Mouse (Mus musculus): Measurements from ENCODE around the gene Sept5. TPM values are rescaled to one million over a fixed set of nuclear protein-coding genes. Genes with fewer than 3 reads are reported as not detected.

Gene Sept5
- polyA plus RNA-seq, 1 experiment = 3.6 TPM

- H3K36me3 ChIP-seq (ENCODE audit: control insufficient read depth, insufficient read depth, low read length) = no peaks in the 10 kb centered on the region
- no peaks in the 10 kb centered on the region for H3K4me1 ChIP-seq (replicated peaks; ENCODE audit: control insufficient read depth, insufficient read depth, low read length)
- TF ChIP-seq POLR2A (IDR thresholded peaks at IDR 0.05; ENCODE audit: control insufficient read depth, extremely low read depth, insufficient read depth, low read length, poor library complexity) (no peak), CTCF (IDR thresholded peaks at IDR 0.05; ENCODE audit: borderline replicate concordance, control insufficient read depth, extremely low read depth, insufficient read depth, low read length, poor library complexity) (no peak)
- no peaks in the 10 kb centered on the region; the same call in 1 of the 2 replicates for H3K27me3 ChIP-seq (ENCODE audit: control insufficient read depth, insufficient read depth, low read length)
- no peak overlapping the region for H3K27ac ChIP-seq (ENCODE audit: control insufficient read depth, insufficient read depth, low read length)
- no peak for DNase-seq
- 97% methylated on average over 5 of the region's 5 CpGs for WGBS
- H3K4me3 ChIP-seq (ENCODE audit: control insufficient read depth, insufficient read depth, low read length) = no peak overlapping the region
Measured at GRCm38 (mm10) chr16:18636401-18636800, 6.6 kb upstream of the Sept5 start.

GRCm38 (mm10) chr16:18633333-18633732, 3.6 kb upstream of the Sept5 start:
- Histone ChIP-seq H3K27ac (ENCODE audit: control insufficient read depth, insufficient read depth, low read length) (no peak overlapping the region), H3K27me3 (ENCODE audit: control insufficient read depth, insufficient read depth, low read length) (peaks cover 12% of the 10 kb centered on the region; the same call in 1 of the 2 replicates), H3K4me3 (ENCODE audit: control insufficient read depth, insufficient read depth, low read length) (no peak overlapping the region), H3K36me3 (ENCODE audit: control insufficient read depth, insufficient read depth, low read length) (no peaks in the 10 kb centered on the region), H3K4me1 (replicated peaks; ENCODE audit: control insufficient read depth, insufficient read depth, low read length) (peaks cover 9% of the 10 kb centered on the region)
- DNase-seq = no peak
- TF ChIP-seq POLR2A (IDR thresholded peaks at IDR 0.05; ENCODE audit: control insufficient read depth, extremely low read depth, insufficient read depth, low read length, poor library complexity) (no peak), CTCF (IDR thresholded peaks at IDR 0.05; ENCODE audit: borderline replicate concordance, control insufficient read depth, extremely low read depth, insufficient read depth, low read length, poor library complexity) (no peak)
- 61% methylated on average over 1 of the region's 1 CpGs for WGBS

- WGBS = 78% methylated on average over 2 of the region's 2 CpGs
- H3K27me3 ChIP-seq (ENCODE audit: control insufficient read depth, insufficient read depth, low read length) = peaks cover 12% of the 10 kb centered on the region; the same call in 1 of the 2 replicates
- H3K4me1 ChIP-seq (replicated peaks; ENCODE audit: control insufficient read depth, insufficient read depth, low read length) = peaks cover 9% of the 10 kb centered on the region
- no peak overlapping the region for H3K4me3 ChIP-seq (ENCODE audit: control insufficient read depth, insufficient read depth, low read length)
- no peaks in the 10 kb centered on the region for H3K36me3 ChIP-seq (ENCODE audit: control insufficient read depth, insufficient read depth, low read length)
- DNase-seq = no peak
- TF ChIP-seq POLR2A (IDR thresholded peaks at IDR 0.05; ENCODE audit: control insufficient read depth, extremely low read depth, insufficient read depth, low read length, poor library complexity) (no peak), CTCF (IDR thresholded peaks at IDR 0.05; ENCODE audit: borderline replicate concordance, control insufficient read depth, extremely low read depth, insufficient read depth, low read length, poor library complexity) (no peak)
- H3K27ac ChIP-seq (ENCODE audit: control insufficient read depth, insufficient read depth, low read length) = no peak overlapping the region
Measured at GRCm38 (mm10) chr16:18632816-18633215, 3.1 kb upstream of the Sept5 start.

GRCm38 (mm10) chr16:18632059-18632458, 2.3 kb upstream of the Sept5 start:
- Histone ChIP-seq H3K27me3 (ENCODE audit: control insufficient read depth, insufficient read depth, low read length) (peaks cover 12% of the 10 kb centered on the region; the same call in 1 of the 2 replicates), H3K4me1 (replicated peaks; ENCODE audit: control insufficient read depth, insufficient read depth, low read length) (peaks cover 10% of the 10 kb centered on the region), H3K36me3 (ENCODE audit: control insufficient read depth, insufficient read depth, low read length) (no peaks in the 10 kb centered on the region), H3K27ac (ENCODE audit: control insufficient read depth, insufficient read depth, low read length) (no peak overlapping the region), H3K4me3 (ENCODE audit: control insufficient read depth, insufficient read depth, low read length) (no peak overlapping the region)
- no peak for TF ChIP-seq POLR2A (IDR thresholded peaks at IDR 0.05; ENCODE audit: control insufficient read depth, extremely low read depth, insufficient read depth, low read length, poor library complexity)
- TF ChIP-seq CTCF (IDR thresholded peaks at IDR 0.05; ENCODE audit: borderline replicate concordance, control insufficient read depth, extremely low read depth, insufficient read depth, low read length, poor library complexity) = no peak
- WGBS = 21% methylated on average over 3 of the region's 3 CpGs
- no peak for DNase-seq

- DNase-seq = no peak
- H3K36me3 ChIP-seq (ENCODE audit: control insufficient read depth, insufficient read depth, low read length) = no peaks in the 10 kb centered on the region
- H3K4me1 ChIP-seq (replicated peaks; ENCODE audit: control insufficient read depth, insufficient read depth, low read length) = peaks cover 16% of the 10 kb centered on the region
- H3K27ac ChIP-seq (ENCODE audit: control insufficient read depth, insufficient read depth, low read length) = no peak overlapping the region
- H3K4me3 ChIP-seq (ENCODE audit: control insufficient read depth, insufficient read depth, low read length) = no peak overlapping the region
- H3K27me3 ChIP-seq (ENCODE audit: control insufficient read depth, insufficient read depth, low read length) = peaks cover 12% of the 10 kb centered on the region; the same call in 1 of the 2 replicates
- WGBS = 62% methylated on average over 7 of the region's 7 CpGs
- TF ChIP-seq POLR2A (IDR thresholded peaks at IDR 0.05; ENCODE audit: control insufficient read depth, extremely low read depth, insufficient read depth, low read length, poor library complexity) = no peak
- TF ChIP-seq CTCF (IDR thresholded peaks at IDR 0.05; ENCODE audit: borderline replicate concordance, control insufficient read depth, extremely low read depth, insufficient read depth, low read length, poor library complexity) = no peak
Measured at GRCm38 (mm10) chr16:18631141-18631540, 1.4 kb upstream of the Sept5 start.

- 70% methylated on average over 5 of the region's 5 CpGs for WGBS
- TF ChIP-seq POLR2A (IDR thresholded peaks at IDR 0.05; ENCODE audit: control insufficient read depth, extremely low read depth, insufficient read depth, low read length, poor library complexity) = no peak
- no peak for TF ChIP-seq CTCF (IDR thresholded peaks at IDR 0.05; ENCODE audit: borderline replicate concordance, control insufficient read depth, extremely low read depth, insufficient read depth, low read length, poor library complexity)
- DNase-seq = no peak
- Histone ChIP-seq H3K36me3 (ENCODE audit: control insufficient read depth, insufficient read depth, low read length) (no peaks in the 10 kb centered on the region), H3K4me1 (replicated peaks; ENCODE audit: control insufficient read depth, insufficient read depth, low read length) (peaks cover 21% of the 10 kb centered on the region), H3K27me3 (ENCODE audit: control insufficient read depth, insufficient read depth, low read length) (peaks cover 17% of the 10 kb centered on the region; the same call in 1 of the 2 replicates), H3K4me3 (ENCODE audit: control insufficient read depth, insufficient read depth, low read length) (no peak overlapping the region), H3K27ac (ENCODE audit: control insufficient read depth, insufficient read depth, low read length) (no peak overlapping the region)
Measured at GRCm38 (mm10) chr16:18630291-18630690, 537 bp upstream of the Sept5 start.

GRCm38 (mm10) chr16:18628948-18629340, 810 bp downstream of the Sept5 start:
- H3K27ac ChIP-seq (ENCODE audit: control insufficient read depth, insufficient read depth, low read length) = no peak overlapping the region
- WGBS = 47% methylated on average over 2 of the region's 2 CpGs
- H3K27me3 ChIP-seq (ENCODE audit: control insufficient read depth, insufficient read depth, low read length) = peaks cover 25% of the 10 kb centered on the region; the same call in 1 of the 2 replicates
- DNase-seq = no peak
- peaks cover 21% of the 10 kb centered on the region for H3K4me1 ChIP-seq (replicated peaks; ENCODE audit: control insufficient read depth, insufficient read depth, low read length)
- TF ChIP-seq POLR2A (IDR thresholded peaks at IDR 0.05; ENCODE audit: control insufficient read depth, extremely low read depth, insufficient read depth, low read length, poor library complexity) (no peak), CTCF (IDR thresholded peaks at IDR 0.05; ENCODE audit: borderline replicate concordance, control insufficient read depth, extremely low read depth, insufficient read depth, low read length, poor library complexity) (no peak)
- 0 out of 2 replicates have a peak overlapping the region, but pooled peaks have one; percentile 38 for H3K4me3 ChIP-seq (ENCODE audit: control insufficient read depth, insufficient read depth, low read length)
- no peaks in the 10 kb centered on the region for H3K36me3 ChIP-seq (ENCODE audit: control insufficient read depth, insufficient read depth, low read length)

Data from thymus, adult 2 months (tissue).